Mouse (Mus musculus) forebrain, embryonic 11.5 days (tissue): Measurements from ENCODE around the gene Ppp1r14a. TPM values are rescaled to one million over a fixed set of nuclear protein-coding genes. Genes with fewer than 3 reads are reported as not detected.
A peak's percentile ranks its signal among the peaks of the same experiment; 100 is the strongest.

Experiments used
- ATAC-seq: fragments of 200-750 bp; cut with Nextera tagmentation; replicated peaks from 2 replicates; pipeline ENCODE4 v1.8.0; 2017; ENCODE audit warnings: moderate TSS enrichment; ENCODE audit not compliant: low FRiP score
- DNase-seq: peaks from one replicate; pipeline ENCODE4 v3.0.0-alpha.2; 2017; ENCODE audit warnings: low spot score
- H3K27ac ChIP-seq: fragments of 300-500 bp; sonication (generic); 2 replicates; pipeline ENCODE4 v1.5.1; 2014; ENCODE audit warnings: low read depth, low read length
- H3K27me3 ChIP-seq: fragments of 300-500 bp; sonication (generic); 2 replicates; pipeline ENCODE4 v1.6.1; 2014; ENCODE audit warnings: mild to moderate bottlenecking, low read length, mixed read lengths; ENCODE audit not compliant: control insufficient read depth, insufficient read depth
- H3K36me3 ChIP-seq: fragments of 300-500 bp; sonication (generic); 2 replicates; pipeline ENCODE4 v1.6.1; 2014; ENCODE audit warnings: mild to moderate bottlenecking, low read length, moderate library complexity, mixed read lengths; ENCODE audit not compliant: control insufficient read depth, insufficient read depth
- H3K4me1 ChIP-seq: fragments of 300-500 bp; sonication (generic); replicated peaks from 2 replicates; pipeline ENCODE4 v1.6.1; 2014; ENCODE audit warnings: low read length, mixed read lengths; ENCODE audit not compliant: control insufficient read depth, insufficient read depth
- H3K4me2 ChIP-seq: fragments of 300-500 bp; sonication (generic); 2 replicates; pipeline ENCODE4 v1.6.1; 2014; ENCODE audit warnings: low read depth, mild to moderate bottlenecking, low read length, moderate library complexity, mixed read lengths; ENCODE audit not compliant: severe bottlenecking
- H3K4me3 ChIP-seq: fragments of 300-500 bp; sonication (generic); 2 replicates; pipeline ENCODE4 v1.5.1; 2014; ENCODE audit warnings: low read depth, low read length
- H3K9ac ChIP-seq: fragments of 300-500 bp; sonication (generic); 2 replicates; pipeline ENCODE4 v1.6.1; 2014; ENCODE audit warnings: low read length
- H3K9me3 ChIP-seq: fragments of 300-500 bp; sonication (generic); 2 replicates; pipeline ENCODE4 v1.6.1; 2016; ENCODE audit warnings: low read length, mixed read lengths; ENCODE audit not compliant: control insufficient read depth
- WGBS: fragments of 180-500 bp; shearing (Covaris S2); extraction: QIAGEN DNeasy Blood & Tissue Kit; methylation state at CpG from one replicate; pipeline ENCODE4 v1.1.7; 2014; 5-methylcytosine and 5-hydroxymethylcytosine counted together
- polyA plus RNA-seq: library from polyadenylated mRNA; unstranded; fragments of >200 nt; fragmentation: Nextera tagmentation; extraction: Ambion mirVana; gene quantifications from 2 replicates; pipeline ENCODE4 v1.2.1, GENCODE M21; 2014

Gene Ppp1r14a
- polyA plus RNA-seq = 12.5 and 13.3 TPM in 2 replicates

GRCm38 (mm10) chr7:29288942-29289638 lies at the start of gene Ppp1r14a:
Gene Ppp1r14a, plus strand, starts transcription at chr7:29289308.
- peak; percentile 93 for DNase-seq
- Histone ChIP-seq H3K9me3 (no peaks in the 10 kb centered on the region), H3K9ac (peak within 1 kb of the TSS; percentile 66), H3K36me3 (no peaks in the 10 kb centered on the region), H3K4me1 (peaks cover 17% of the 10 kb centered on the region), H3K4me3 (peak within 1 kb of the TSS; percentile 49), H3K4me2 (peak within 1 kb of the TSS; percentile 91), H3K27me3 (peaks cover 9% of the 10 kb centered on the region), H3K27ac (no peak within 1 kb of the TSS)
- WGBS = 1% methylated on average over 58 of the region's 59 CpGs
- ATAC-seq = peak; percentile 43; the same call in 1 of the 2 replicates

GRCm38 (mm10) chr7:29244732-29245416 lies 44.2 kb upstream of the Ppp1r14a start:
- Histone ChIP-seq H3K27me3 (peaks cover 4% of the 10 kb centered on the region; the same call in 1 of the 2 replicates), H3K36me3 (no peaks in the 10 kb centered on the region; the same call in 1 of the 2 replicates), H3K27ac (no peak overlapping the region), H3K4me2 (no peak overlapping the region), H3K9ac (no peak overlapping the region), H3K9me3 (no peaks in the 10 kb centered on the region), H3K4me3 (no peak overlapping the region), H3K4me1 (no peaks in the 10 kb centered on the region; the same call in 1 of the 2 replicates)
- 83% methylated on average over 7 of the region's 7 CpGs for WGBS
- no peak for ATAC-seq
- DNase-seq = no peak

GRCm38 (mm10) chr7:29246015-29246414 lies 43.1 kb upstream of the Ppp1r14a start:
- Histone ChIP-seq H3K27me3 (peaks cover 4% of the 10 kb centered on the region; the same call in 1 of the 2 replicates), H3K9ac (no peak overlapping the region), H3K9me3 (no peaks in the 10 kb centered on the region), H3K27ac (no peak overlapping the region), H3K36me3 (no peaks in the 10 kb centered on the region; the same call in 1 of the 2 replicates), H3K4me3 (no peak overlapping the region), H3K4me2 (no peak overlapping the region), H3K4me1 (no peaks in the 10 kb centered on the region; the same call in 1 of the 2 replicates)
- DNase-seq (no peak), ATAC-seq (no peak)
- WGBS = 93% methylated on average over 5 of the region's 5 CpGs

GRCm38 (mm10) chr7:29246619-29247313 lies 42.3 kb upstream of the Ppp1r14a start:
- Histone ChIP-seq H3K4me3 (no peak overlapping the region), H3K4me1 (no peaks in the 10 kb centered on the region; the same call in 1 of the 2 replicates), H3K36me3 (no peaks in the 10 kb centered on the region; the same call in 1 of the 2 replicates), H3K4me2 (no peak overlapping the region), H3K9ac (no peak overlapping the region), H3K27me3 (peaks cover 4% of the 10 kb centered on the region; the same call in 1 of the 2 replicates), H3K27ac (no peak overlapping the region), H3K9me3 (no peaks in the 10 kb centered on the region)
- ATAC-seq = no peak
- WGBS = 88% methylated on average over 21 of the region's 21 CpGs
- DNase-seq = no peak

GRCm38 (mm10) chr7:29247314-29247700 lies 41.8 kb upstream of the Ppp1r14a start:
- ATAC-seq (peak; percentile 45), DNase-seq (peak; percentile 91)
- no peaks in the 10 kb centered on the region; the same call in 1 of the 2 replicates for H3K36me3 ChIP-seq
- no peaks in the 10 kb centered on the region; the same call in 1 of the 2 replicates for H3K4me1 ChIP-seq
- peaks cover 4% of the 10 kb centered on the region; the same call in 1 of the 2 replicates for H3K27me3 ChIP-seq
- H3K4me2 ChIP-seq = peak overlapping the region; percentile 45
- no peaks in the 10 kb centered on the region for H3K9me3 ChIP-seq
- H3K27ac ChIP-seq = no peak overlapping the region
- WGBS = 21% methylated on average over 16 of the region's 16 CpGs
- H3K4me3 ChIP-seq = no peak overlapping the region; the same call in 1 of the 2 replicates
- no peak overlapping the region for H3K9ac ChIP-seq

- H3K4me1 ChIP-seq = no peaks in the 10 kb centered on the region; the same call in 1 of the 2 replicates
- H3K4me2 ChIP-seq = peak overlapping the region; percentile 45
- ATAC-seq (peak; percentile 19; the same call in 1 of the 2 replicates), DNase-seq (no peak)
- no peaks in the 10 kb centered on the region for H3K9me3 ChIP-seq
- 17% methylated on average over 19 of the region's 19 CpGs for WGBS
- H3K4me3 ChIP-seq = peak overlapping the region; percentile 7; the same call in 1 of the 2 replicates
- no peaks in the 10 kb centered on the region; the same call in 1 of the 2 replicates for H3K36me3 ChIP-seq
- peaks cover 4% of the 10 kb centered on the region; the same call in 1 of the 2 replicates for H3K27me3 ChIP-seq
- H3K9ac ChIP-seq = peak overlapping the region; percentile 43
- H3K27ac ChIP-seq = no peak overlapping the region
These were observed 41.4 kb upstream of the Ppp1r14a start for GRCm38 (mm10) chr7:29247706-29248105.

- Histone ChIP-seq H3K9ac (peak within 1 kb of the TSS; percentile 43), H3K4me2 (peak within 1 kb of the TSS; percentile 45), H3K9me3 (no peaks in the 10 kb centered on the region), H3K36me3 (no peaks in the 10 kb centered on the region; the same call in 1 of the 2 replicates), H3K27me3 (peaks cover 4% of the 10 kb centered on the region; the same call in 1 of the 2 replicates), H3K27ac (no peak within 1 kb of the TSS), H3K4me1 (no peaks in the 10 kb centered on the region; the same call in 1 of the 2 replicates), H3K4me3 (peak within 1 kb of the TSS; percentile 7; the same call in 1 of the 2 replicates)
- ATAC-seq = peak; percentile 23; the same call in 1 of the 2 replicates
- WGBS = 9% methylated on average over 20 of the region's 20 CpGs
- DNase-seq = no peak
These were observed 40.8 kb upstream of the Ppp1r14a start, which contains the start of gene 2200002D01Rik for GRCm38 (mm10) chr7:29248261-29248841. Gene 2200002D01Rik, minus strand, starts transcription at chr7:29248466.
